Mouse (Mus musculus) heart, embryonic 14.5 days (tissue): ENCODE results near the gene Prkar2a. TPM values are rescaled to one million over a fixed set of nuclear protein-coding genes. Genes with fewer than 3 reads are reported as not detected.
A peak's percentile ranks its signal among the peaks of the same experiment; 100 is the strongest.

Source experiments
- ATAC-seq: fragments of 200-750 bp; cut with Nextera tagmentation; 2 replicates; pipeline ENCODE4 v1.8.0; 2017; ENCODE audit warnings: low read depth, moderate TSS enrichment; ENCODE audit not compliant: insufficient number of reproducible peaks, insufficient read depth, low FRiP score
- H3K27ac ChIP-seq, 2 experiments: fragments of 200-500 bp in 1 of 2; fragments of 300-500 bp in 1 of 2; sonication (generic) in 1 of 2; replicated peaks in 1 of 2; 2 replicates each; pipeline ENCODE4 v1.5.1; 2012 to 2014; ENCODE audit warnings: low read depth in 2 of 2, low read length in 2 of 2, control low read depth in 1 of 2, mild to moderate bottlenecking in 1 of 2, mixed read lengths in 1 of 2; ENCODE audit not compliant: control insufficient read depth in 1 of 2, insufficient read depth in 1 of 2
- H3K27me3 ChIP-seq: fragments of 300-500 bp; sonication (generic); 2 replicates; pipeline ENCODE4 v1.6.1; 2014; ENCODE audit warnings: mild to moderate bottlenecking, low read length, control low read depth; ENCODE audit not compliant: control insufficient read depth, insufficient read depth
- H3K36me3 ChIP-seq: fragments of 300-500 bp; sonication (generic); 2 replicates; pipeline ENCODE4 v1.6.1; 2014; ENCODE audit warnings: mild to moderate bottlenecking, control low read depth, low read length, mixed read lengths; ENCODE audit not compliant: control insufficient read depth, insufficient read depth
- H3K4me1 ChIP-seq, 2 experiments: fragments of 200-500 bp in 1 of 2; fragments of 300-500 bp in 1 of 2; sonication (generic) in 1 of 2; 2 replicates each; pipeline ENCODE4 v1.6.1; 2012 to 2014; ENCODE audit warnings: low read length in 2 of 2, control low read depth in 1 of 2, mixed read lengths in 1 of 2; ENCODE audit not compliant: control insufficient read depth in 2 of 2, insufficient read depth in 2 of 2
- H3K4me2 ChIP-seq: fragments of 300-500 bp; sonication (generic); 2 replicates; pipeline ENCODE4 v1.6.1; 2014; ENCODE audit warnings: mild to moderate bottlenecking, low read length
- H3K4me3 ChIP-seq, 2 experiments: fragments of 200-500 bp in 1 of 2; fragments of 300-500 bp in 1 of 2; sonication (generic) in 1 of 2; 2 replicates each; pipeline ENCODE4 v1.5.1; 2012 to 2014; ENCODE audit warnings: low read length in 2 of 2, mild to moderate bottlenecking in 2 of 2, control low read depth in 1 of 2, low read depth in 1 of 2, moderate library complexity in 1 of 2; ENCODE audit not compliant: control insufficient read depth in 1 of 2, insufficient read depth in 1 of 2
- H3K9ac ChIP-seq: fragments of 300-500 bp; sonication (generic); 2 replicates; pipeline ENCODE4 v1.6.1; 2014; ENCODE audit warnings: mild to moderate bottlenecking, low read length
- H3K9me3 ChIP-seq: fragments of 300-500 bp; sonication (generic); 2 replicates; pipeline ENCODE4 v1.6.1; 2016; ENCODE audit warnings: low read length, control low read depth; ENCODE audit not compliant: control insufficient read depth
- WGBS: fragments of 180-500 bp; shearing (Covaris S2); extraction: QIAGEN DNeasy Blood & Tissue Kit; methylation state at CpG from one replicate; pipeline ENCODE4 v1.1.7; 2014; 5-methylcytosine and 5-hydroxymethylcytosine counted together
- polyA plus RNA-seq: library from polyadenylated mRNA; unstranded; fragments of >200 nt; fragmentation: Nextera tagmentation; extraction: Ambion mirVana; gene quantifications from 2 replicates; pipeline ENCODE4 v1.2.1, GENCODE M21; 2014

Prkar2a gene
- polyA plus RNA-seq, 1 experiment from 2014 or later = 31.5 TPM

- peak overlapping the region; percentile 29 for H3K4me2 ChIP-seq
- 68% methylated on average over 2 of the region's 2 CpGs for WGBS
- no peaks in the 10 kb centered on the region for H3K27me3 ChIP-seq
- H3K36me3 ChIP-seq = peaks cover 50% of the 10 kb centered on the region
- no peak for ATAC-seq
- no peaks in the 10 kb centered on the region for H3K9me3 ChIP-seq
- H3K9ac ChIP-seq = no peak overlapping the region
- peaks cover 9 to 64% of the 10 kb centered on the region in 2 experiments for H3K4me1 ChIP-seq
- no peak overlapping the region for H3K4me3 ChIP-seq
- H3K27ac ChIP-seq = peak overlapping the region in 1 of 2 experiments; percentile 64; a peak in 1 of 4 replicates
Observed at GRCm38 (mm10) chr9:108795281-108795680, 106.2 kb downstream of the Prkar2a start.

GRCm38 (mm10) chr9:108795762-108796161 lies 106.6 kb downstream of the Prkar2a start:
- peaks cover 52% of the 10 kb centered on the region for H3K36me3 ChIP-seq
- no peaks in the 10 kb centered on the region for H3K27me3 ChIP-seq
- H3K4me1 ChIP-seq = peaks cover 9 to 63% of the 10 kb centered on the region in 2 experiments
- peak; percentile 40; the same call in 1 of the 2 replicates for ATAC-seq
- H3K4me3 ChIP-seq = no peak overlapping the region
- peak overlapping the region; percentile 38; the same call in 1 of the 2 replicates for H3K9ac ChIP-seq
- no peaks in the 10 kb centered on the region for H3K9me3 ChIP-seq
- peak overlapping the region; percentile 29 for H3K4me2 ChIP-seq
- peak overlapping the region; percentile 14 to 64; a peak in 2 of 4 replicates for H3K27ac ChIP-seq
- 33% methylated on average over 11 of the region's 11 CpGs for WGBS

GRCm38 (mm10) chr9:108796351-108796981 lies 107.4 kb downstream of the Prkar2a start:
- Histone ChIP-seq H3K27me3 (no peaks in the 10 kb centered on the region), H3K4me2 (peak overlapping the region; percentile 29; the same call in 1 of the 2 replicates), H3K27ac (peak overlapping the region; percentile 14 to 64; a peak in 2 of 4 replicates), H3K4me1 (peaks cover 9 to 57% of the 10 kb centered on the region in 2 experiments), H3K9ac (peak overlapping the region; percentile 38; the same call in 1 of the 2 replicates), H3K4me3 (no peak overlapping the region), H3K9me3 (no peaks in the 10 kb centered on the region), H3K36me3 (peaks cover 58% of the 10 kb centered on the region)
- 57% methylated on average over 4 of the region's 4 CpGs for WGBS
- no peak for ATAC-seq

DNA sequence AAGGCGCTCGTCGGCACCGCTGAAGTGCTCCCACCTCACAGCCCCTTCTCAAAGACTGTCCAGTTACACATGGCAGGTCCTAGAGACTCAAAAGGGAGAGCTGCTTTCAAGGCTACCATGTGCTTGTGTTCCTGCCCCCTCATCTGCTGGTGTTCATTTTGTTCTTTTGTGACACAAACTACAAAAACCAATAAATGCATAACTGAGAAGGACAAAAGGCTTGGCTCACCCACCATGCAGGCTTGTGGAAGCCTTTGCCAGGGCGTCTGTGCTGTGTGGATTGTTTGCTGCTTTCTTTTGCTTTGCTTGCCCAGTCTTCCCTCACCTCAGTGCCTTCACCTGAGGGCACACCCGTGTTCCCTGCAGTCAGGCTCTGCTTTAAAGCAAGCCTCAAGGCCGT lies 108.4 kb downstream of the Prkar2a start:
- WGBS = 80% methylated on average over 7 of the region's 7 CpGs
- ATAC-seq = no peak
- peak overlapping the region in 1 of 2 experiments; percentile 64; a peak in 1 of 4 replicates for H3K27ac ChIP-seq
- no peak overlapping the region for H3K4me3 ChIP-seq
- H3K9ac ChIP-seq = no peak overlapping the region
- no peak overlapping the region for H3K4me2 ChIP-seq
- H3K4me1 ChIP-seq = peaks cover 9 to 48% of the 10 kb centered on the region in 2 experiments
- H3K36me3 ChIP-seq = peaks cover 68% of the 10 kb centered on the region
- H3K27me3 ChIP-seq = no peaks in the 10 kb centered on the region
- H3K9me3 ChIP-seq = no peaks in the 10 kb centered on the region

DNA sequence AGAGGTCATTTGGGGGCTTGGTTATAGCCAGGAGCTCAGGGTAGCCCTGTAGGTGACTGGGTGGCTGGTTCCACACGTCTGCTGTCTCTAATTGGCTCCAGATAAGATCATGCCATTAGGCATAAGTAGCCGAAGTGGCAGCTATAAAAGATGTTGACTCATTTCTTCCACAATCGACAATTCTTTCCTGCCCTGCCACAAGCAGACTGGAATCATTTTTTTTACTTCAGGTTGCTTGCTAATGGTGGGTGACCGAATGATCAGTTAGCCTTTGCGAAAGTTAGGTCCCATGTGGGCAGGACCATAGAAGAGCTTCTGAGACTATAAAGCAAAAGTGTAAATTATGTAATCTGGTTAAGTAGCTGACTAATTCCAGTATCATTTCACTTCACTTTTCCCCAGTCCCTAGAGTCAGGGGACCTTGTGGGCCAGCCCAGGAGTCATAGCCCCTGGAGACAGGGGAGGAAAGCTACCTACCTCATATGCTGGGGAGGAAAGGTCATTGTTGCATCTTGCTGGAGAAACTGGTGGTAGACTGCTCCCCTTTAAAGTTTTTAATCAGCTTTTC lies 109.5 kb downstream of the Prkar2a start:
- no peak for ATAC-seq
- Histone ChIP-seq H3K4me3 (no peak overlapping the region), H3K4me1 (peaks cover 9 to 41% of the 10 kb centered on the region in 2 experiments), H3K27me3 (no peaks in the 10 kb centered on the region), H3K36me3 (peaks cover 79% of the 10 kb centered on the region), H3K4me2 (no peak overlapping the region), H3K9ac (no peak overlapping the region), H3K9me3 (no peaks in the 10 kb centered on the region), H3K27ac (no peak overlapping the region)
- 69% methylated on average over 5 of the region's 5 CpGs for WGBS

DNA sequence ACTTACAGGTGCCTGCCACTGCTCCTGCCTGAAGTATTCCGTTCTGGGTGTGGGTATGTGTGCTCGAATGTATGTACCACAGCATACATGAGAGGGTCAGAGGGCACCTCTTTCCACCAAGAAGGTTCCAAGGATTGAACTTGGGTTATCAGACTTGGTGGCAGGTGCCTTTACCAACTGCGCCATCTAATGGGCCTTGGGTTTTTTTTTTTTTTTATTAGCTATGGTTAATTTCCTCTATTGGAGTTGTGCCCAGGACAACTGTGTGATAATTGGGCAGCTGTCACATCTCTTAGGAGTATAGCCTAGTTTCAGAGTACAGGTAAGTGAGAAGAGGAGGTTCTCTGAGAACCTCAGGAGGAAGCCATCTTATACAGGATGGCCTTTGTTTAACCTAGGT lies 110.5 kb downstream of the Prkar2a start:
- no peak overlapping the region for H3K4me3 ChIP-seq
- peaks cover 89% of the 10 kb centered on the region for H3K36me3 ChIP-seq
- H3K4me1 ChIP-seq = peaks cover 9 to 33% of the 10 kb centered on the region in 2 experiments
- H3K27ac ChIP-seq = no peak overlapping the region
- no peak overlapping the region for H3K9ac ChIP-seq
- no peaks in the 10 kb centered on the region for H3K27me3 ChIP-seq
- ATAC-seq = no peak
- no peaks in the 10 kb centered on the region for H3K9me3 ChIP-seq
- H3K4me2 ChIP-seq = no peak overlapping the region
- 77% methylated on average over 3 of the region's 3 CpGs for WGBS
